Mouse (Mus musculus): ENCODE measurements around the gene Maff.

- no peak for TF ChIP-seq GATA1 (IDR thresholded peaks at IDR 0.05; ENCODE audit: borderline replicate concordance, low read length)
- TF ChIP-seq FLI1 (IDR thresholded peaks at IDR 0.05; ENCODE audit: low read length): no peak
Observed at GRCm38 (mm10) chr15:79381644-79382043, 35.2 kb downstream of the Maff start.

Data from megakaryocyte, embryonic 14.5 days (primary cell).